Mouse (Mus musculus): ENCODE measurements around the gene Cyb5b. TPM values are rescaled to one million over a fixed set of nuclear protein-coding genes. Genes with fewer than 3 reads are reported as not detected.
A peak's percentile ranks its signal among the peaks of the same experiment; 100 is the strongest.

The Cyb5b gene
- total and polyA plus RNA-seq, 2 experiments from 2014 or later, result 81.6 to 89.5 TPM

GRCm38 (mm10) chr8:107151212-107151920 is 926 bp downstream of the Cyb5b start:
- no peaks in the 10 kb centered on the region for H3K27me3 ChIP-seq (ENCODE audit: insufficient read depth, low read length)
- ATAC-seq (no peak), DNase-seq (ENCODE audit: low spot score) (no peak)
- peaks cover 9% of the 10 kb centered on the region; the same call in 1 of the 2 replicates for H3K4me1 ChIP-seq (ENCODE audit: insufficient read depth, low read length)
- H3K9ac ChIP-seq (replicated peaks; ENCODE audit: low read length), result peak overlapping the region; percentile 77
- H3K36me3 ChIP-seq (ENCODE audit: insufficient read depth, low read length), result peaks cover 5% of the 10 kb centered on the region
- WGBS, result 75% methylated on average over 7 of the region's 7 CpGs
- H3K4me3 ChIP-seq (ENCODE audit: low read length), result peak overlapping the region; percentile 81
- peak overlapping the region; percentile 74; the same call in 1 of the 2 replicates for H3K27ac ChIP-seq
- no peaks in the 10 kb centered on the region for H3K9me3 ChIP-seq (ENCODE audit: low read length)
- TF ChIP-seq CTCF (IDR thresholded peaks at IDR 0.05; ENCODE audit: low read depth), result no peak
- H3K4me2 ChIP-seq (ENCODE audit: low read depth, low read length), result peak overlapping the region; percentile 89

- no peaks in the 10 kb centered on the region for H3K9me3 ChIP-seq (ENCODE audit: low read length)
- no peak overlapping the region for H3K27ac ChIP-seq
- DNase-seq (ENCODE audit: low spot score) (no peak), ATAC-seq (no peak)
- H3K4me3 ChIP-seq (ENCODE audit: low read length), result no peak overlapping the region
- TF ChIP-seq CTCF (IDR thresholded peaks at IDR 0.05; ENCODE audit: low read depth), result no peak
- 90% methylated on average over 14 of the region's 14 CpGs for WGBS
- no peaks in the 10 kb centered on the region for H3K27me3 ChIP-seq (ENCODE audit: insufficient read depth, low read length)
- no peak overlapping the region for H3K9ac ChIP-seq (replicated peaks; ENCODE audit: low read length)
- H3K4me1 ChIP-seq (ENCODE audit: insufficient read depth, low read length), result peaks cover 9% of the 10 kb centered on the region; the same call in 1 of the 2 replicates
- peaks cover 5% of the 10 kb centered on the region for H3K36me3 ChIP-seq (ENCODE audit: insufficient read depth, low read length)
- no peak overlapping the region for H3K4me2 ChIP-seq (ENCODE audit: low read depth, low read length)
Observed at GRCm38 (mm10) chr8:107153326-107154210, 3.1 kb downstream of the Cyb5b start.

GRCm38 (mm10) chr8:107156816-107157215 is 6.4 kb downstream of the Cyb5b start:
- H3K27ac ChIP-seq, result no peak overlapping the region
- H3K9ac ChIP-seq (replicated peaks; ENCODE audit: low read length), result no peak overlapping the region
- no peak for DNase-seq (ENCODE audit: low spot score)
- ATAC-seq, result no peak
- H3K4me2 ChIP-seq (ENCODE audit: low read depth, low read length), result no peak overlapping the region
- no peak overlapping the region for H3K4me3 ChIP-seq (ENCODE audit: low read length)
- H3K27me3 ChIP-seq (ENCODE audit: insufficient read depth, low read length), result no peaks in the 10 kb centered on the region
- no peaks in the 10 kb centered on the region for H3K9me3 ChIP-seq (ENCODE audit: low read length)
- no peak for TF ChIP-seq CTCF (IDR thresholded peaks at IDR 0.05; ENCODE audit: low read depth)
- peaks cover 5% of the 10 kb centered on the region for H3K36me3 ChIP-seq (ENCODE audit: insufficient read depth, low read length)
- H3K4me1 ChIP-seq (ENCODE audit: insufficient read depth, low read length), result no peaks in the 10 kb centered on the region

GRCm38 (mm10) chr8:107157836-107158235 is 7.4 kb downstream of the Cyb5b start:
- ATAC-seq (no peak), DNase-seq (ENCODE audit: low spot score) (no peak)
- Histone ChIP-seq H3K36me3 (ENCODE audit: insufficient read depth, low read length) (peaks cover 6% of the 10 kb centered on the region), H3K27ac (no peak overlapping the region; the same call in 1 of the 2 replicates), H3K4me1 (ENCODE audit: insufficient read depth, low read length) (no peaks in the 10 kb centered on the region), H3K4me3 (ENCODE audit: low read length) (no peak overlapping the region), H3K9ac (replicated peaks; ENCODE audit: low read length) (no peak overlapping the region), H3K27me3 (ENCODE audit: insufficient read depth, low read length) (no peaks in the 10 kb centered on the region), H3K4me2 (ENCODE audit: low read depth, low read length) (no peak overlapping the region), H3K9me3 (ENCODE audit: low read length) (no peaks in the 10 kb centered on the region)
- no peak for TF ChIP-seq CTCF (IDR thresholded peaks at IDR 0.05; ENCODE audit: low read depth)
- 80% methylated on average over 1 of the region's 1 CpGs for WGBS

- Histone ChIP-seq H3K9ac (replicated peaks; ENCODE audit: low read length) (no peak overlapping the region), H3K9me3 (ENCODE audit: low read length) (no peaks in the 10 kb centered on the region), H3K4me1 (ENCODE audit: insufficient read depth, low read length) (no peaks in the 10 kb centered on the region), H3K36me3 (ENCODE audit: insufficient read depth, low read length) (peaks cover 5% of the 10 kb centered on the region; the same call in 1 of the 2 replicates), H3K27me3 (ENCODE audit: insufficient read depth, low read length) (no peaks in the 10 kb centered on the region), H3K4me2 (ENCODE audit: low read depth, low read length) (no peak overlapping the region), H3K4me3 (ENCODE audit: low read length) (no peak overlapping the region), H3K27ac (no peak overlapping the region)
- TF ChIP-seq CTCF (IDR thresholded peaks at IDR 0.05; ENCODE audit: low read depth), result no peak
- ATAC-seq, result no peak
- DNase-seq (ENCODE audit: low spot score), result no peak
Observed at GRCm38 (mm10) chr8:107158890-107159289, 8.4 kb downstream of the Cyb5b start.

GRCm38 (mm10) chr8:107164251-107164773 is 13.9 kb downstream of the Cyb5b start:
- H3K36me3 ChIP-seq (ENCODE audit: insufficient read depth, low read length), result peaks cover 5% of the 10 kb centered on the region; the same call in 1 of the 2 replicates
- H3K4me2 ChIP-seq (ENCODE audit: low read depth, low read length), result no peak overlapping the region
- H3K4me3 ChIP-seq (ENCODE audit: low read length), result no peak overlapping the region
- TF ChIP-seq CTCF (IDR thresholded peaks at IDR 0.05; ENCODE audit: low read depth), result no peak
- H3K9me3 ChIP-seq (ENCODE audit: low read length), result no peaks in the 10 kb centered on the region
- ATAC-seq, result no peak
- H3K27me3 ChIP-seq (ENCODE audit: insufficient read depth, low read length), result no peaks in the 10 kb centered on the region
- no peaks in the 10 kb centered on the region for H3K4me1 ChIP-seq (ENCODE audit: insufficient read depth, low read length)
- no peak overlapping the region for H3K27ac ChIP-seq
- H3K9ac ChIP-seq (replicated peaks; ENCODE audit: low read length), result no peak overlapping the region
- no peak for DNase-seq (ENCODE audit: low spot score)
- whole genome bisulfite sequencing, result 83% methylated on average over 7 of the region's 7 CpGs
